Mouse (Mus musculus) adrenal gland, postnatal 14 days (tissue): ENCODE measurements around the gene Oser1. TPM values are rescaled to one million over a fixed set of nuclear protein-coding genes. Genes with fewer than 3 reads are reported as not detected.
"Not testable (repeated sequence)": the region's sequence is repeated elsewhere in the genome, so short reads cannot be mapped to it uniquely, and the experiment has no call there.

Experiments
- DNase-seq: peaks from one replicate; pipeline ENCODE4 v3.0.0; 2021; ENCODE audit warnings: mixed read lengths
- total RNA-seq: library from RNA; stranded (reverse); gene quantifications from 2 replicates; pipeline ENCODE4 v1.2.3, GENCODE M21; 2021

The Oser1 gene
- total RNA-seq, 1 experiment from 2014 or later = 34.8 TPM

DNA sequence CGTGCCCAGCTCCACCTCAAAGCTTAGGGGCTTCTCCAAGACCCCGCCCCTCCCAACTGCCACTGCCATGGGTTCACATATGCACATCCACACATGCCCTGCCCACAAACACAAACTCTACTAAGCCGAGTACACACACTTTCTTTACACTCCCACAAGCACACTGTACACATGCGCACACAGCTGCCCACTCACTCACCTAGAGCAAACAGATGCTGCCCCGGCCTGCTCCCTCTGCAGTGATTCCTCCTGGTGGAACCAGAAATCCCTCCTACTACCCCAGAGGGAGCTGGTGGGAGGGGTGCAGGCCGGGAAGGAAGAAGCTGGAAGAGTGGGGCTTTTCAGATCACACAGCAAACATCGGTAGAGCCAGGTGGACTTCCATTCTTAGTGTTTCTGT, 19.5 kb upstream of the Oser1 start:
- no peak for DNase-seq

DNA sequence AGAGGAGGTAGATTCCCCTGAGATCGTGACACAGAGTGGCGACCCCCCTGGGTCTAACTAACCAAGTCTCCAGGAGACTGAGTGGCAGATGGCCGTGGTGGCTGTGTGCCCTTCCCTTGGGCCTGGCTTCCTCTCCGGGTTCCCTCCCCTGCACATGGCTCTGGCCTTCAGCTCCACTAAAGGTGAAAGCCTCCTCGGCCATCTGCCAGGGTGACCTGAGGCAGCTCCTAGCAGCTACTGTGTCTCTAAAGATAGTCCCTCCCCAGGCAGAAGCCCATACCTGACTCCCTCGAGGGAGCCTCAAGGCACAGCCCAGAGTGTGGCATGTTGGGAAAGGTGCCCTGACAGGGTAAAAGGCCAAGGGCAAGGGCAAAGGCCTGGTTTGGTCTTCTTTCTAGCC, 19.0 kb upstream of the Oser1 start:
- peak; percentile 42 for DNase-seq

DNA sequence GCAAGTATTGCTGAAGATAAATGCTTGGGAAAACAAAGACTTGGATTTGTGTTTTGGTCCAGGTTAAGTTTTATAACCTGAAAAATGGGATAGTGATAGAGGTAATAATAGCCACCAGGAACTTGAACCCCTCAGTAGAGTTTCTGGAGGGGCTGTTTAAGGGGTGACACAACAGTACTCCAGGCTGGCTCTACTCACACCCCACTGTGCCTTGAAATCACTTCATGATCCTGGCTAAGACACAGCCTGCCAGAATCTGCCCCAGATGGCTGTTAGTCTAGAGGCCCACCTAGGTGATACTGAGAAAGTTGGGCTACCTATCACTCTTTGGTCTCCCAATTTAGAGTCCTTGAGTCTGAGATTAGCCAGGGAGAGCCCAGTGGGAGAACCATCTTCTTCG, 15.0 kb upstream of the Oser1 start:
- no peak for DNase-seq

DNA sequence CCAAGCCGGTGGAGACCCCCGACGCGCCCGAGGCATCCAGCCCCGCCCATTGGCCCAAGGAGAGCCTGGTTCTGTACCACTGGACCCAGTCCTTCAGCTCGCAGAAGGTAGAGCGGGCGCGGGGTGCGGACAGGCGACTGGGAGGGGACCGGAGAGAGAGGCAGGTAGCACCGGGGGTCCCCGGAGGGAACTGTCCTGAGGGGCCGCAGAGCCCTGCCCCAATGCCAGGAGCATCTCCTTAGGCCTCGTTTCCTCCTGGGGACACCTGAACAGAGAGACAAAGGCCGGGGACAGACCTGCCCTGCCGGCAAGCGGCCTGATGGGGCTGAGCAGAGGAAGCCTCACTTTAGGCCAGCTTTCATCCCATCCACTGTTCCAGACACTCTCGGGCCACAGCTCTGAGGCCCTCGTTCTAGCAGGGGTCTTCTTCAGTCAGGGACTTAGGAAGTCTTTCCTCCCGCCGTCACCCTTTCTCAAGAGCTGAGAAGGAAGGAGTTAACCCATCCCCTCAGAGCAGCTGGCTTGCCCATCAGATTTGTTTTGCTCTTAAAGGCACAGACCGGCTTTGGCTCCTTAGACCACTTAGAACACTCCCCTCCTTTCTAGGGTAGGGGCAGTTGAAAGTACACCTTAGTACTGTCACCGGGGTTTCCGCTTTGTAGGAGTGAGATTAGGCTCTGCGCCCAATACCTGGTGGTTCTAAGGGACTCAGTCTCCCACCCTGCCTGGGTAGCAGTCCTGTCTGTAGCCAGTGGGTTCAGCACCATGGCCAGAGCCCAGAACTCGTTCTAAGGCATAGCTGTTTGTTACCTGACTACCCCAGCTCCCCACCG, 14.3 kb upstream of the Oser1 start:
- DNase-seq = peak; percentile 78

DNA sequence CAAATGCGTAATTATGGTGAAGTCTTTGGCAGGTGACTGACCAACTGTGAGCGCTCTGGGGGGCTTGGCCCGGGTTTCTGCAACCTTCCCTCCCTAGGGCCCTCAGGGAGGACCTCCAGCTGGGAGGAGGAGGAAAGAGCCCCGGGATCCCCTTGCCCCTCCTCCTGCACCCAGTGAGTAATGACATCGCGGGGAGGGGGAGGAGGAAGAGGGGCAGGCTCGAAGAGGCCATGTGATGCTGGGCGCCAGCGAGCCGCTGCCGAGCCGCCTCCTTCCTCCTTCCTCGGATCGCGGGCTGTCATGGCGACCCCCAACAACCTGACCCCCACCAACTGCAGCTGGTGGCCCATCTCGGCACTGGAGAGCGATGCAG, 13.7 kb upstream of the Oser1 start, which contains the start of gene Gdap1l1:
Gene Gdap1l1, plus strand, starts transcription at position 231 of the 373 bp plus-strand sequence.
- DNase-seq = peak; percentile 80

DNA sequence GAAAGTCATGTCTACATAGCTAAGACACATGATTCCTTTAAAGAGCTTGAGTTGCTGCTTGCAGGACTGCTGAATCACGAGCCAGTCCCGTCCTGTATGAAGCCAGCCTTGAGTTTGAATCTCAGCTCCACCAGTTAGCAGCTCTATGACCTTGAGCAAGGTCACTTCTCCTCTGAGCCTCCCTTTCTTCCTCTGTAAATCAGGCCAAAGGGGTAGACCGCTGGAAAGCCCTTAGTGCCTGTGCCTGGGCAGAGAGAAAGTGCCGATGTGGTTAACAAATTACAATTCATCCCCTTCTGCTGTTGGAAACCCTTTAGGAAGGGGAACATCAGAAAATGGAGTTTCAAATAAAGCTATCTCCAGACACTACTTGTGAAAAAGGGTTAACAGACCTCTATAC, 13.3 kb upstream of the Oser1 start:
- DNase-seq = no peak

DNA sequence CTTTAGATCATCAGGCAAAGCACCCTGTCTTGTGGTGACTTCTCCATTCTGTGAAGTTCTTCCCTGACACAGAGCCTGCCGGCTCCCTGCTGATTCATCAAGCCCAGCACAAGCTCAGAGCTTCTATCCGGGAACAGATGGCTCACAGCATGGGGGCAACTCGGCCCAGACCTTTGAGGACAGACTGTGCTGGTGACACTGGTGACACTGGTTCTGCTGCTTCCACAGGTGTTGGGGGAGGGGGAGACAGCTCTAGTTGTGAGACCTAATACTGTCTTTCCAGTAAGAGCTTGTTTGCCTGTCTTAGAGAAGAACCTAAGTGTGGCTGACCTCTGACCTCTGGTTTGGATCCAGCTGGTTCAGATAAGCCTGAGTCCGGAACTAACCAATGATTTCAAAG, 9.5 kb upstream of the Oser1 start:
- no peak for DNase-seq

DNA sequence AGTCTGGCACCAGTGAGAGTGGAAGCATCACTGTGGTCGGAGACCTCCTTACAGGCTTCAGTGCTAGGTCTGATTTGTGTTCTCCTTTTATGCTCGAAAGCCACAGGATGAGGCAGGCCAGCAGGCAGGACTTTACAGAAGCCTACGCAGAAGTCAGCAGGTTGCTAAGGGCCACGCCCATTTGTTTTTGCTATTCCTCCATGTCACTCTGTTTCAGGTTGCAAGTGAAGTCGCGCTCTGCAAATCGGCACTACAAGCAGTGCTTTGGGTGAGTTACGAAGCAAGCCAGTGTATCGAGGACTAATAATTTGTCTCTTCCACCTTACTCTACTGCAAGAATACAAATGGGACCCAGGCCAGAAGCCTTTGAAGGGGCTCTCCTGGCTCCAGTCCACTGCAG, 6.8 kb upstream of the Oser1 start:
- DNase-seq = no peak

DNA sequence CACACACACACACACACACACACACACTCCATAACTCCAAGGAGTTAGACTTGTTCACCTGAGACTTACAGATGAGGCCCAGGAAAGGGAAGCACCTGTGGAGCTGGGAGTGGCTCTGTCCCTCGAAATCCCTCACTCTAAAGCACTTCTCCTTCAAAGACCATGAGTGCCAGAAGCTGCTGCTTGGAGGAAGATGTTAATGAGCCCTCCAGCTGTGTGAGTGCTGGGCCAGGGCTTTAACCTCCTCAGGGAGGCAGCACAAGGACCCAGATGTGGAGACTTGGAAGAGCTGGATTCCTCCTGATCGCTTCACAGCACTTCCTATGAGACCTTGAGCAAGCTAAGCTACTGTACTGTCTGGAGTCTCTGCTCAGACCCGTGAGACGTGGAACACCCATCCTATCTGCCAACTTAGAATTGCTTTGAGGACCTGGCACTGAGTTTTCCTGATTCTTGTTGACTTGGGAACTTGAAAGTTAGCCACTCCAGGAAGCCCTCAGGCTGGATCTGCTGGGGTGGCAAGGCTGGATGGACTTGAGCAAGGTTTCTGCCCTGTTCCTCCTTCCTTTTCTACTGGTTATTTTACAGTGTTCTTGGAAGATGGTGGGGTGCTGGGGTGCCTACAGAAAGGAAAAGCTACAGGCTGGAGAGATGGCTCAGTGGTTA, 4.0 kb upstream of the Oser1 start:
- DNase-seq = no peak

DNA sequence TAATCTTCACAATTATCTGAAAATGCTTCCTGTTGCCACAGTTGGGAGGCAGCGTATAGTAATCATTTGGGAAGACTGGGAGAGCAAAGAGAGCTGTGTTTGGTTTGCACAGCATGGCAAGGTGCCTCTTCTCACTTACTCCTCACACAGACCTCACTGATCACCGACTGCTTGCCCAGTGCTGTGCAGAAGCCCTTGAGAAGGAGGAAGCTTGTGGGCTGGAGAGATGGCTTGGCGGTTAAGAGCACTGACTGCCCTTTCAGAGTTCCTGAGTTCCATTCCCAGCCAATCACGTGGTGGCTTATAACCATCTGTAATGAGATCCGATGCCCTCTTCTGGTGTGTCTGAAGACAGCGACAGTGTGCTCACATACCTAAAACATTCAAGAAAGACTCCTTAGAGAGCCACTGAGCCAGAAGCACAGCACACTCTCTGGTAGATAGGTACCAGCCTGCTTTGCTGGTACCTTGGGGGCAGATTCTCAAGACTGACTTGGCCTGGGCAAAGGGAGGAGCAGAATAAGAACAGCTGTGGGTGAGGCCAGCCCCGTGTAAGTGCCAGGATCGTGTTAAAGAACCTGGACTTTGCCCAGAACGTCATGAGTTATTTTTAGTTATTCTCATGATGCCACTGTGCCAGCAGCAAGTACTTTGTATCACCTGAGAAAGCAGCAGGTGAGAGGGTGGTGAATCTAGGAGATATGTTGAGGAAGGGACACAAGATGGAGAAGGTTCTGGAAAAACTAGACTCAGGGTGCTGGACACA, 1.4 kb downstream of the Oser1 start:
- no peak for DNase-seq

DNA sequence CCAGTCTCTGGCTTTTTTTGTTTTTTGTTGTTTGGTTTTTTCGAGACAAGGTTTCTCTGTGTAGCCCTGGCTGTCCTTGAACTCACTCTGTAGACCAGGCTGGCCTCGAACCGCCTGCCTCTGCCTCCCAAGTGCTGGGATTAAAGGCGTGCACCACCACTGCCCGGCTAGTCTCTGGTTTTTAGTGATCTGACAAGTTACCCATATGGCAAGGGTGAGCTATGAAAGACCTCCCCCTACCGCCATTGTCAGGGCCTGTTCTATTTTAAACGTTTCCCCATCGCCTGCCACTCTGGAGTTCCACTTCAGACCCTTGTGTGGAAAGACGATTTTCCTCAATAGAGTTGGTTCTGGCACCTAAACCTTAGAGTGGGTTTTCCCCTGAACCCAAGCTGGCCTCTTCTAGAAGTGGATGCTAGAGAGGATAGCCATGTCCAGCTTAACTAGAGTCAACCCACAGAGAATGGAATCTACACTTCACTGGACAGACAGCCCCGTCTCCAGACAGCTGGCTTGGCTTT, 4.1 kb downstream of the Oser1 start:
- no peak for DNase-seq

DNA sequence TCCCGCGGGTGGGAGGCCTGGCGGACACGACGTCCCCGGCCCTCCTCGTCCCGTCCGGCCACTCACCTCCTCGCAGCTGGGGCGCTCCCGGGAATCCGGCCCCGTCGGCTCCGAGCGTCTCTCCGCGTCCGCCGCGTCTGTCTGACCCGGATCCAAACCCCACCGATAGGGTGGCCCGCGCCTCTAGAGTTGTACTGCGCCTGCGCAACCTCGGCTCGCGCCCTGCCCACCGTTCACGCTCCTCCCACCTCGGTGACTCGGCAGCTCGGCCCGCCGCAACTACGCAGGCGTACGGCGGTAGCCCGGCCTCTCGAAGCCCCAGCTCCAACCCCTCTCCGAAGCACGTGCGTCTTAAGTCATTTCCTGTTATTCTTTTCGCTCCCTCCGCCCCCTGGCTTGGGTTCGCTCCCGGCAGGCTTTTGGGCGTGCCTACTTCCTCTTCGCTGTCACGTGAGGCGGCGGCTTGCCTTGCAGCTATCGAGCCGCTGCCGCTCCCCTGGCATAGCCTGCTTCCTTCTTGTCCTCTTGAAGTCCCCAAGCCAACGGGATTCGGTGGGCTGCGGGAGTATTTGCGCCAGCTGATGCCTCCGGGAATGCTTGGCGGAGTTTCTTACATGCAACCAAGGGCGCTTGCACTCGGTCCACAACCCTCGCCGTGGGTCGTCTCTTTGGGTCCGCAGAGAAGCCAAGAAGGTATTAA, 5.0 kb downstream of the Oser1 start:
- peak; percentile 100 for DNase-seq

DNA sequence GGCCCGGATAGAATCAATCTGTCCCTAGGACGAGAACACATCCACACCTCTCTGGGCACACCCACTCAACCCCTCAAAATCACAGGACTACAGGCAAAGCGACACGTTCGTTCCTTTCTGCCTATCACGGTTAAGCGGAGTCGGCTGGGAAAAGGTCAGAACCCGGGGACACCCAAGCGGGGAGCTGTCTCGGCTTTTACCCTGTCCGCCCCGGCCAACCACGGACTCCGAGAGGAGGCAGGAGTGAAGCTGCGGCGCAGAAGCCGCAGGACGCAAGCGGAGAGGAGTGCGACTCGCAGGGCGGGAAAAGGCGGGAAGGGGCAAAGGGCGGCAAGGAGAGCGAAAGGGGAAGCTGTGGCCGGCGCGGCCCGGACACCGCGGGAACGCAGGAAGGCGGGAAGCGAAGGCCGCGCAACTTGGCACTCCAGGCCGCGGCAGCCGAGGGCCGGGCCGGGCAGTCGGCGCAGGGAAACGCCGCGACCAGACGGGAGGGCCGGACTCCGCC, 5.6 kb downstream of the Oser1 start:
- peak; percentile 76 for DNase-seq

DNA sequence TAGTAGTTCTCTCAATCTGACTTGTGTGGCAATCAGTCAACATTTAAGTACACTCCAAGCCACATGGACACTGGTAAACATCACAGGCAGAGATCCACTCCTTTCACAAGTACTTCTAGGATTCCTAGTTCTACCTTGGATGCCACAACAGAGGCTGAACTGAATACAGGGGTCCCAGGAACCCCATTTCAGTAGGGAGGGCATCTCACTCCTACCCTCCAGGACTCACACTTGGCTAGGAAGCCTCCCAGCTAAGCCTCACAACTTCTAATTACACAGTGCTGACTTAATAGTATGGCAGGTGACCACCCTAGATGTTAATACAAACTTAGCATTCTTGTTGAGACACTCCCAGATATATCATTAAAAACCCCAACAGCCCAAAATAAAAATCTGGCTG, 6.7 kb downstream of the Oser1 start:
- no peak for DNase-seq

DNA sequence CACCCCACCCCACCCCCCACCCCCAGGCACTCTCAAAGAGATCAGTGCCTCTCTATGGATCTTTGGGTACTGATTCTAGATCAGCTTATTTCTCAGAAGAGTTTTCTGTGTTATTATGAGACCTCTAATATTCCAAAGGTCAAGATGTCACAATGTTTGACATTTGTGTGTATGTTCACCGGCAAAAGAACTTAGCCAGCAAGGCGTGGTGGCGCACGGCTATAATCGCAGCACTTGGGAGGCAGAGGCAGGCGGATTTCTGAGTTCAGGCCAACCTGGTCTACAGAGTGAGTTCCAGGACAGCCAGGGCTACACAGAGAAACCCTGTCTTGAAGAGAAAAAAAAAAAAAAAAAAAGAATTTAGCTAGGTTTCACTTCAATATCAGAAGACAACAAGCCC, 7.5 kb downstream of the Oser1 start:
- DNase-seq = no peak

DNA sequence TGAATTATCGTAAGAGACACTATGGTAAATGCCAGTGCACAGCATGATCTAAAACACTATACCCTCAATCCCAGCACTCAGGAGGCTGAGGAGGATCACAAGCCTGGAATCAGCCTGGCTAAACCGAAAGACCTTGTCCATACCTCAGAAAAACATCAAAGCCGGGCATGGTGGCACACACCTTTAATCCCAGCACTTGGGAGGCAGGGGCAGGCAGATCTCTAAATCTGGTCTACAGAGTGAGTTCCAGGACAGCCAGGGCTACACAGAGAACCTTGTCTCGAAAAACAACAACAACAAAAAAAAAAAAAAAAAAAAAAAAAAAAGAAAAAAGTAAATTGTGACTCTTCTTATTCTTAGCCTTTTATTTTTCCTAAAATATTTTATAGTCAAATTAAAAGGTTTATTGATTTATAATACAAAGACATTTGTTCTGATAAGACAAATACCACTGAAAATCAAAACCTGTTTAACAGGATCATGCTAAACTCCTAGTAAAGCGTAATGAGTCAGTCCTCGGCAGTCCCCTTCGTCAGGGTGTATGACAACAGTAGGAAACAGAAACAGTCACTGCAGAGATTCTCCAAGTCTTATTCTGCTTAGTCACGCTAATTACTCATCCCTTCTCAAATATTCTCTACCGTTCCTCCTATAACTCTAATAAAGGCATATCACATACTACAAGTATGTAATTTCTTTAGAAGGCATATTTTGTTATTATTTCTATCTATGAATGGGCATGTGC, 11.5 kb downstream of the Oser1 start:
- DNase-seq = no peak

DNA sequence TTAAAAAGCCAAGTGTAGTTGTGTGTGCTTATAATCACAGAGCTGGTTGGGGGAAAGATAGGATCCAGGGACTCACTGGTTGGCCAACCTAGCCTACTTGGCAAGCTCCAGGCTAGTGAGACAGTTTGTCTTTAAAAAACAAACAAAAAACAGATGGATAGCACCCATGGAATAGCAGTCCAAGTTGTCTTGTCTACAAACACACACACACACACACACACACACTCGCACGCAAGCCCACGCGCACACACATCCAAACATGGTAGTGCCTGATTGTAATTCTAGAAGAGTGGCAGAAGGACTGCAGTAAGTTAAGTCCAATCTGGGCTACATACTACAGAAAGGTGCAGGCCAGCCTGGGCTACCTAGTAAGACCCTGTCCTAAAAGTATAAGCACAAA, 12.1 kb downstream of the Oser1 start:
- DNase-seq = no peak

DNA sequence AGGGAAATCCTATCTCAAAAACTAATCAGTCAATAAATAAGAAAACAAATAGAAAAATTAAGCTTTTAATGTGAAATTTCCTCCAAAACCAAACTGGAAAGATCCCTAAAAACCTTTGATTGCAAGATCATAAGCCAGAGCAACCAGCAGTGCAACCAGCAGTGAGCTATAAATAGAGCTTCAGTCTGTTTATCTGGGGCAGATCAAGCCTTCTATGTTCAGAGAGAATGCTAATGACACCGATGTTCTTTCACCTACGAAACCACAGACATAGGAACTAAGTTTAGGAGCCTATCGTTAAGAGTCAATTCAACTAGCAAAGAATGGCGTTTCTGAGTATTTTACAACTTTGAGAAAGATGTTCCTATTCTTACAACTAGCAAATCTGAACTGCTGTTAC, 12.7 kb downstream of the Oser1 start:
- no peak for DNase-seq

DNA sequence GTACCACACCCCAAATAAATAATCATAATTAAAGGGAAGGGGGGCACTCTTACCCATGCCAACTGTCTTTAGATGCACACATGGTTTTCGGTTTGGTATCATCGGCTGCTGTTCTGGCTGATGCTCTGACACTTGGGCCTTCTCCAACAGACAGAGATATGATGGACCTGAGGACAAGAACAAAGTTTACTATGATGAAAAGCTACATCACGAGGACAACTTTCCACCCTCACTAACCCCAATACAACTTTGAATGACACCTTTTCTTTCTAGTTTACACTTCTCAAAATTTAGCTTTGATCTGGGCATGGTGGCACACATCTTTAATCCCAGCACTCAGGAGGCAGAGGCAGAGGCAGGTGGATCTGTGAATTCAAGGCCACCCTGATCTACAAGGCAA, 13.2 kb downstream of the Oser1 start:
- not testable (repeated sequence) for DNase-seq

DNA sequence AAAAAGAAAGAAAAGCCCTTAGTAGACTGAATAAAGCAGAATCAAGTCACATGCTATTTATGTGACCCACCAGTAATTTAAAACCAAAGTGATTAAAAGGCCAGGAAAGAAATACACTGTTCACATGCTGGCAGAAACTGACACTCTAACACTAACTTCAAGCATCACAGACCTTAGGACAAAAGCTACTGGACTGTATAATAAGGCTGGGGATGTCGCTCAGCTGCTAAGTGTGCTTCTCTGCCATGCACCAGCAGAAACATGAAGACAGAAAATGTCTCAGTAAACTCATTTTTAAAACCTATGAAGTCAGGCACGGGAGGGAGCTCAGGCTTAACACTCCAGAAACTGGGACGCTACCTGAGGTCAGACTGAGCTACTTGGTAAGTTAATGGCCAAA, 14.3 kb downstream of the Oser1 start:
- DNase-seq = no peak
